Mouse (Mus musculus) spleen, adult 18-20 months (tissue): Measurements from ENCODE around the gene Zmynd19.
"Not testable (repeated sequence)": the region's sequence is repeated elsewhere in the genome, so short reads cannot be mapped to it uniquely, and the experiment has no call there.

Source experiments
- DNase-seq, 2 experiments: peaks; one replicate each; pipeline ENCODE4 v3.0.0; 2022; ENCODE audit warnings: mixed read lengths in 2 of 2

Zmynd19 gene

GRCm38 (mm10) chr2:24942092-24942491 is 7.5 kb upstream of the Zmynd19 start:
- no peak for DNase-seq

DNA sequence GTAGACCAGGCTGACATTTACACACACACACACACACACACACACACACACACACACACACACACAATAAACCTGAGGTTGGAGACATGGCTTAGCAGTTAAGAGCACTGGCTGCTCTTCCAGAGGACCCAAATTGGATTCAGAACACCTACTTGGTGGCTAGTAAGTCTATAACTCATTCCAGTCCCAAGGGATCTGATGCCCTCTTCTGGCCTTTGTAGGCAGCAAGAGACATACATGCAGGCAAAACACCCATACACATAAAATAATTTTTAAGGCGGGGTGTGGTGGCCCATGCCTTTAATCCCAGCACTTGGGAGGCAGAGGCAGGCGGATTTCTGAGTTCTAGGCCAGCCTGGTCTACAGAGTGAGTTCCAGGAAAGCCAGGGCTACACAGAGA is 5.3 kb upstream of the Zmynd19 start:
- DNase-seq = peak in 1 of 2 experiments; percentile 26

GRCm38 (mm10) chr2:24950189-24950535 is 570 bp downstream of the Zmynd19 start:
- DNase-seq = peak in 1 of 2 experiments; percentile 17

- no peak for DNase-seq
These were observed 3.0 kb downstream of the Zmynd19 start for GRCm38 (mm10) chr2:24952537-24953055.

DNA sequence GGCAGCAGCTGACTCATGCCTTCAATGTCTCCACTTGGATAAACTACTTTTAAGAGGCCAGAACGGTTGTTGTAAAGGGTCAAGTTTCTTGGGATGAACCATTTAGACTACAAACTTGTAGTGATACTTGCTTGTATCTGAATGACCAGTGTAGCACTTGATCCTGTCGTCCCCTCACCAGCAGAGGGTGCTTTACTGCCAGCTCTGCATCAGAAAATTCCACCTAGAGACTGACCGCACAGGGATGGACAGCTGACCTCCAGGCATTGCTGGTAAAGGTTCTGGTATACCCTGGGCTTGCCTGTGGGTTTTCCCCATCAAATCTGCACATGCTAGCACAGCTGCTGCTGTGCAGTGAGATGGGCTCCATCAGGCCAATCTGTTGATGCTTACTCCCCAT is 11.3 kb downstream of the Zmynd19 start:
- DNase-seq = no peak

DNA sequence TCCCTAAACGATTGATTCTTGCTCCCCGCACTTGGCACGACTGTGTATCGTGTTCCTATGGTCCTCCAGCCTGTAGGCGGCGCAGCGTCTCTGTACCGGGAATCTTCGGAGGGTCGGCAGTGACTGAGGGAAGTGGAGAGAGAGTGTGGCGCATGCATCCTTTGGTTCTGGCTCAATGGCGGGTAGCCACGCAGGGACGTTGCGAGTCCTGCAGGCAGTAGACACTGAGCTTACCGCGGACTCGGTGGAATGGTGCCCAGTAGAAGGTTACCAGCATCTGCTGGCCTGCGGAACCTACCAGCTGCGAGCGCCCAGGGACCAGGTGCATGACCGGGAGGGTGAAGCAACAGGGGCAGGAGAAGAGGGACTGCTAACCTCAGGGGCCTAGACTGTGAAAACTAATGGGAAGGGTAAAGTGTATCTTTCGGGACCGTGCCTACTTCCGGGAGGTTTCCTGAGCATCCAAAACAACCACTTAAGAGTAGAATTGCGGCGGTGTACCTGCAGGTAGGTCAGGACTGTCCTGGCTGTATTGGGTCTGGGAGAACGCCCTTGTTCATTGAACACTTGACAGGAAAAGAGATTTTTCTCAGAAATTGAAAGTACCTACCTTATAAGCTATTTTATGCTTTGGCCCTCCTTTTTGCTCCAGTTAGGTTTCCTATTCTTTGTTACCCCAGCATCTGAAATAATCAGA is 12.9 kb downstream of the Zmynd19 start, which contains the start of gene Dph7:
Gene Dph7 (plus strand): TSS at position 97 of the 697 bp plus-strand sequence.
- peak; percentile 71 to 86 for DNase-seq

- no peak for DNase-seq
These were observed 20.8 kb downstream of the Zmynd19 start for GRCm38 (mm10) chr2:24970386-24970785.

- not testable (repeated sequence) for DNase-seq
These were observed 24.9 kb downstream of the Zmynd19 start for GRCm38 (mm10) chr2:24974452-24974851.

- peak; percentile 90 to 95 for DNase-seq
These were observed 25.5 kb downstream of the Zmynd19 start, which contains the start of gene Mrpl41 for GRCm38 (mm10) chr2:24974906-24975703. Mrpl41 (minus strand) TSS chr2:24975098.

GRCm38 (mm10) chr2:24975704-24976297 is 26.2 kb downstream of the Zmynd19 start, which contains the start of gene Pnpla7:
Pnpla7 (plus strand) TSS chr2:24976033.
- peak; percentile 66 to 78 for DNase-seq

DNA sequence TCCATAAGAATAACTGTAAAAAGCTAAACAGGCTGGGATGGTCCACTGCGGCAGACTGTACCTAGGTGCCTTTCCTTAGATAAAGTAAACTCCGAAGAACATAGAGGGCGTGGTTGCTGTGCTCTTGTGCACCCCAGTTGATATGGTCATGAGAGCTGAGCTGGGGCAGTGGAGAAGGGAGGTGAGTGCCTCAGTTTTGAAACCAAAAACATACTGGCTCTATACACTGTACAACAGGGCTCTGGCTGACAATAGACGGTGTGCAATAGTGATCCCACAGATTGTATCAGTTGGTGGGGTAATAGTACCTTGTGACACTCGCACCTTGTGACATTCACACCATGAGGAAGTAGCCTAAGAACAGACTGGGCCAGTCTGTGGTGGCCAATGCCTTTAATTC is 27.4 kb downstream of the Zmynd19 start:
- no peak for DNase-seq

DNA sequence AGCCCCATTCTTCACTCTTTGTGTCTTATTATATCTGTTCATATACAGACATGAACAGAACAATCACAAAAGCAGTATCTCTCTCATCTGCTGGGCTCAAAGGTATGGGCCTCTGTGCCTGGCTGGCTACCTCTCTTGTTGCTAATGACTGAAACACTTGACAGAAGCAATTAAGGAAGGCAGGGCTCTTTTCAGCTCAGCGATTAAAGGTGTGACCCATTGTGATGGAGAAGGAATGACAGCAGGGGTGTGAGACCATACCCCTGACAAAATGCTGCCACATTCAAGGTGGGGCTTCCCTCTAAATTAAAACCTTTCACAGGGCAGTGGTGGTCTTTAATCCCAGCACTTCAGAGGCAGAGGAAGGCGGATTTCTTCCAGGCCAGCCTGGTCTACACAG is 38.2 kb downstream of the Zmynd19 start:
- DNase-seq = no peak

DNA sequence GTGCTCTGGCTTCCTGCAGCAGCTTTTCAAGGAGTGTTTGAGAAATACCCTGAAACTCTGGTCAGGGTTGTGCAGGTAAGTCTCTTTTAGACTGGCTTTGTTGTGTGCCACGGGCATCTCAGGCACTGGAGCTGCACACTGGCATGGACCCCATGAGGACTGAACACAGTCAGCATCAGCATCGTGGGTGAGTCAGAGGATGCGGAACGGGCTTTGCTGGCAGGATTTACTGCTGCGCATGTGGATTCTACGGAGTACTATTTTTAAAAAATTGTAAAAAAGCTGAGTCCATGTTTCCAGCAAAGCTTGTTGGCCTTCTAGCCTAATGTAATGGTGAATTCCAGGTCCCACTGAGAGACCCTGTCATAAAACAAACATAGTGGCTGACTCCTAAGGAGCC is 45.7 kb downstream of the Zmynd19 start:
- no peak for DNase-seq

- no peak for DNase-seq
These were observed 46.9 kb downstream of the Zmynd19 start for GRCm38 (mm10) chr2:24996471-24996870.

GRCm38 (mm10) chr2:25000544-25001235 is 51.1 kb downstream of the Zmynd19 start:
- DNase-seq = peak in 1 of 2 experiments; percentile 22

DNA sequence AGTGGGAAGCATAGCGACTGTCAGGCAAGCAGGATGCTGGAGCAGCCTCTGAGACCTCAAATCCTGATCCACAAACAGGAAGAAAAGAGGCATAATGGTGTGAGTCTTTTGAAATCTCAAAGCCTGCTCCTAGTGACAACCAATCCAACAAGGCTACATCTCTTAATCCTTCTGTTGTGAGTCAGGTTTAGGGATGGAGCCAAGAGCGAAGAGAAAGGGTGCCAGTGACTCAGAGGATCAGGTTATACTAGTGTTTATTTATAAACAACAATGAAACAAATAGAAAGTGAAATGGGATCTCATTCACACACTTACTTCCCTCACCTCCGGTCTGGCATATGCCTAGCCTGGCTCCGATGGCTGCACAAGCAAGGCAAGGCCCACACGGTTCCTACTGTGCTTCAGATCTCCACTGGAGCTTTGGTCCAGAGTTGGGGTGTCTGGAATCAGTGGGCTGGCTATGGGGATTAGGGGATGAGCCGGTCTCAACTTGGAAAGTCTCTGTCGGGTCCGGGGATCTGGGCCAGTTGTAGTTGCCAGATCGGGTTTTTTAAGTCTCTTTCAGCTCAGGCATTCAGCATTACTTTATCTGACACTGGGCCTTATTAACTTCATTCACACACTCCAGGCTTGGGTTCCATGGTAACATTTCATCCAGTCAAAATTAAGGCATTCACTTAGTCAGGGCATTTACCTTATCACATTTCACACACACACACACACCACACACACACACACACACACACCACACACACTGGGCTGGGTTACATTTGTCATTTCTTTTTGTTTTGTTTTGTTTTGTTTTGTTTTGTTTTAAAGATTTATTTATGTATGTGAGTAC is 54.6 kb downstream of the Zmynd19 start:
- DNase-seq = no peak

GRCm38 (mm10) chr2:25006767-25007166 is 57.2 kb downstream of the Zmynd19 start:
- no peak for DNase-seq

GRCm38 (mm10) chr2:25008250-25008649 is 58.7 kb downstream of the Zmynd19 start:
- DNase-seq = peak in 1 of 2 experiments; percentile 19
